Mouse (Mus musculus): ENCODE results near the gene Pfn3. TPM values are rescaled to one million over a fixed set of nuclear protein-coding genes. Genes with fewer than 3 reads are reported as not detected.

Gene Pfn3
- polyA plus RNA-seq (2014; fragmentation: Nextera tagmentation; extraction: Ambion mirVana): not detected in 2 replicates

- H3K27ac ChIP-seq (ENCODE audit: low read depth, low read length): no peak within 1 kb of the TSS
- no peaks in the 10 kb centered on the region for H3K4me1 ChIP-seq (ENCODE audit: control insufficient read depth, insufficient read depth, low read length)
- DNase-seq (ENCODE audit: low spot score) (peak; percentile 76), ATAC-seq (ENCODE audit: insufficient read depth, low FRiP score, low TSS enrichment) (peak; percentile 50; the same call in 1 of the 2 replicates)
- H3K36me3 ChIP-seq (ENCODE audit: control insufficient read depth, insufficient read depth, low read length): no peaks in the 10 kb centered on the region
- H3K9me3 ChIP-seq (ENCODE audit: control insufficient read depth, low read length): no peaks in the 10 kb centered on the region
- peaks cover 20% of the 10 kb centered on the region for H3K27me3 ChIP-seq (ENCODE audit: control insufficient read depth, insufficient read depth, low read length)
- H3K4me3 ChIP-seq (ENCODE audit: low read depth, low read length): peak within 1 kb of the TSS; percentile 34
- H3K9ac ChIP-seq (ENCODE audit: low read length): peak within 1 kb of the TSS; percentile 48
- peak within 1 kb of the TSS; percentile 61 for H3K4me2 ChIP-seq (ENCODE audit: low read depth)
- 9% methylated on average over 41 of the region's 41 CpGs for WGBS
Measured at GRCm38 (mm10) chr13:55414743-55415380, at the start of gene Pfn3. Gene Pfn3, minus strand, starts transcription at chr13:55415232.

- Histone ChIP-seq H3K9ac (ENCODE audit: low read length) (peak within 1 kb of the TSS; percentile 69), H3K27me3 (ENCODE audit: control insufficient read depth, insufficient read depth, low read length) (no peaks in the 10 kb centered on the region), H3K4me2 (ENCODE audit: low read depth) (peak within 1 kb of the TSS; percentile 66), H3K9me3 (ENCODE audit: control insufficient read depth, low read length) (no peaks in the 10 kb centered on the region), H3K4me3 (ENCODE audit: low read depth, low read length) (peak within 1 kb of the TSS; percentile 50), H3K4me1 (ENCODE audit: control insufficient read depth, insufficient read depth, low read length) (peaks cover 24% of the 10 kb centered on the region), H3K36me3 (ENCODE audit: control insufficient read depth, insufficient read depth, low read length) (peaks cover 6% of the 10 kb centered on the region), H3K27ac (ENCODE audit: low read depth, low read length) (peak within 1 kb of the TSS; percentile 84)
- DNase-seq (ENCODE audit: low spot score): peak; percentile 88
- under 1% methylated on average over 65 of the region's 84 CpGs for WGBS
- ATAC-seq (ENCODE audit: insufficient read depth, low FRiP score, low TSS enrichment): peak; percentile 83
Measured at GRCm38 (mm10) chr13:55464027-55464884, 49.2 kb upstream of the Pfn3 start, which contains the start of gene Prr7. Gene Prr7, plus strand, starts transcription at chr13:55464267.

DNA sequence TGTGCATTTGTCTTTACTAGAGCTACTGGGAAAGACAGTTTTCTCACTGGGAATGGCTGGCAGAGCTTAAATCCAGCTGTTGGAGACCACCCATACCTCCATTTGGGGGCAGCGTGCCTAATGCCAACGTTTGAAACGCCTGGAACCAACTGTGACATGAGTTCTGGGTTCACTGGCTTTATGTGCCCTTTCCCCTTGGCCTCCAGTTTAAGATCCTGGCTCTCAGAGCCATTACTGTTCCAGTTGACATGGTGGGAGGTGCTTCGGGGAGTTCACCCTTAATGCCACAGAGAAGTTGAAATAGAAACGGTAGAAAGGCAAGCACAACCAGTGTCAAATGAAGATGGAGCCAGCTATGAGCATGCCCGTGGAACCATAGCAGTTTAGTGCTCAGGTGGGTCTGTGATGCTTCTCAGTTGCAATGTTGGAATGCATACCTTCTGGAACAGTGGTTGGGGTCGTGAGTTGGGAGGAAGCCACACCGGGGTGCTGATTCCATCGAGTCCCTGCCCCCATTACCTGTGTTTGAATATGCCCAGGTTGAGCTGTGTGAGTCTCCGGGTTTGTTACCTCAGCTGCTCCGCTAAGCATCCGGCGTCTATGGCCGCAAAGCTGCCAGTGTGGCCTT, 48.5 kb upstream of the Pfn3 start:
- DNase-seq (ENCODE audit: low spot score) (no peak), ATAC-seq (ENCODE audit: insufficient read depth, low FRiP score, low TSS enrichment) (no peak)
- Histone ChIP-seq H3K27me3 (ENCODE audit: control insufficient read depth, insufficient read depth, low read length) (no peaks in the 10 kb centered on the region), H3K9me3 (ENCODE audit: control insufficient read depth, low read length) (no peaks in the 10 kb centered on the region), H3K27ac (ENCODE audit: low read depth, low read length) (peak overlapping the region; percentile 84; the same call in 1 of the 2 replicates), H3K36me3 (ENCODE audit: control insufficient read depth, insufficient read depth, low read length) (peaks cover 12% of the 10 kb centered on the region), H3K4me1 (ENCODE audit: control insufficient read depth, insufficient read depth, low read length) (peaks cover 21% of the 10 kb centered on the region), H3K4me3 (ENCODE audit: low read depth, low read length) (peak overlapping the region; percentile 50), H3K9ac (ENCODE audit: low read length) (peak overlapping the region; percentile 69), H3K4me2 (ENCODE audit: low read depth) (peak overlapping the region; percentile 66)
- 10% methylated on average over 14 of the region's 14 CpGs for WGBS

DNA sequence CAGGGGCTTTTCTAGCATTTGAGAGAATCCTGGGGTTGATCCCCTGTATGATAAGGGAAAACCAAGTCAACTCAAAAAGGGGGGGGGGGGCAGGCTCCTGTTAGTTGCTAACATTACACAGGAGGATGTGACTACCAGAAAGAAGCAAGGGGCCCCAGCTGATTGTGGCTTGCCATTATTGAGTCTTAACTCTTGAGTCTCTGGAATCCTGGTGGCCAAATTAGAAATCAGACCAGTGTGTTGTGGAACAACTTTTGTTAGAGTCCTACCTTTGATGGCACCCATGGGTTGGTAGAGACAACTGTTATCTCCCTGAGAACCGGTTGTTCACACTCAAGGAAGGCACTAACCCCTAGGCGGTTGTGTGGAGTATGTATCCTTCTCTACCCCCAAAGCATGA, 47.9 kb upstream of the Pfn3 start:
- Histone ChIP-seq H3K9ac (ENCODE audit: low read length) (no peak overlapping the region), H3K27me3 (ENCODE audit: control insufficient read depth, insufficient read depth, low read length) (no peaks in the 10 kb centered on the region), H3K4me2 (ENCODE audit: low read depth) (peak overlapping the region; percentile 66; the same call in 1 of the 2 replicates), H3K4me1 (ENCODE audit: control insufficient read depth, insufficient read depth, low read length) (peaks cover 21% of the 10 kb centered on the region), H3K9me3 (ENCODE audit: control insufficient read depth, low read length) (no peaks in the 10 kb centered on the region), H3K36me3 (ENCODE audit: control insufficient read depth, insufficient read depth, low read length) (peaks cover 15% of the 10 kb centered on the region), H3K27ac (ENCODE audit: low read depth, low read length) (no peak overlapping the region), H3K4me3 (ENCODE audit: low read depth, low read length) (peak overlapping the region; percentile 2; the same call in 1 of the 2 replicates)
- no peak for ATAC-seq (ENCODE audit: insufficient read depth, low FRiP score, low TSS enrichment)
- DNase-seq (ENCODE audit: low spot score): no peak
- WGBS: 49% methylated on average over 2 of the region's 2 CpGs

DNA sequence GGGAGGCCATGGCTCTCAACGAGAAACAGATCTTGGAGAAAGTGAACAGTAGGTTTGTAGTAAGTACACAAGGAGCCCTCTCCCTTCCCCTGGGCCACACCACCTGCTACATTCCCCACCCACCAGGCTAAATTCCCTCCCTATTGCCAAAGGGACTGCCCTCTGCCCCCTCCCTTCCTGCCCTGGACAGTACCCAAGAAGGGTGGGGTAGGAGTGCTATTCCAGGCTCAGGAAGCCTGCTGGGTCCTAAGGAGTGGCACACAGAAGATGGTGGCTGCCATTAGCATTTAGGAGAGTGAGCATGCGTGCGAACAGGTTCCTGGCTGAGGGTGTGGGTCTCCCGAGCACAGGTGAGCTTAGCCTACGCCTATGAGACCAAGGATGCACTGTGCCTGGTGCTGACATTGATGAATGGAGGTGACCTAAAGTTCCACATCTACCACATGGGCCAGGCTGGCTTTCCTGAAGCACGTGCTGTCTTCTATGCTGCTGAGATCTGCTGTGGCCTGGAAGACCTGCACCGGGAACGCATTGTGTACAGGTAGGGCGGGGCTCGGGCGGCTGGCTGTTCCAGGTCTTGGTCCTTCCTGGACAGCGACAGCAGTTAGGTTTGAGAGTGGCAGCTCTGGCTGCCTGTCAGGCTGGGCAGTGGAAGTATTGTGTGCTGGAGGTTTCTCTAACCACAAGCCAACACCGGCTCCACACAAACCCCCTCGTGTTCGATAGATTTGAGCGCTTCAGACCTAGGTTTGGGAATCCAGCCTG, 36.9 kb upstream of the Pfn3 start:
- Histone ChIP-seq H3K4me2 (ENCODE audit: low read depth) (no peak overlapping the region), H3K27me3 (ENCODE audit: control insufficient read depth, insufficient read depth, low read length) (no peaks in the 10 kb centered on the region), H3K27ac (ENCODE audit: low read depth, low read length) (no peak overlapping the region), H3K9ac (ENCODE audit: low read length) (no peak overlapping the region), H3K36me3 (ENCODE audit: control insufficient read depth, insufficient read depth, low read length) (peaks cover 25% of the 10 kb centered on the region), H3K4me1 (ENCODE audit: control insufficient read depth, insufficient read depth, low read length) (peaks cover 4% of the 10 kb centered on the region), H3K4me3 (ENCODE audit: low read depth, low read length) (no peak overlapping the region), H3K9me3 (ENCODE audit: control insufficient read depth, low read length) (no peaks in the 10 kb centered on the region)
- ATAC-seq (ENCODE audit: insufficient read depth, low FRiP score, low TSS enrichment): no peak
- DNase-seq (ENCODE audit: low spot score): no peak
- 96% methylated on average over 16 of the region's 16 CpGs for WGBS

GRCm38 (mm10) chr13:55451296-55451695, 36.3 kb upstream of the Pfn3 start:
- Histone ChIP-seq H3K27ac (ENCODE audit: low read depth, low read length) (no peak overlapping the region), H3K27me3 (ENCODE audit: control insufficient read depth, insufficient read depth, low read length) (no peaks in the 10 kb centered on the region), H3K9me3 (ENCODE audit: control insufficient read depth, low read length) (no peaks in the 10 kb centered on the region), H3K36me3 (ENCODE audit: control insufficient read depth, insufficient read depth, low read length) (peaks cover 25% of the 10 kb centered on the region), H3K9ac (ENCODE audit: low read length) (no peak overlapping the region), H3K4me1 (ENCODE audit: control insufficient read depth, insufficient read depth, low read length) (peaks cover 8% of the 10 kb centered on the region), H3K4me2 (ENCODE audit: low read depth) (no peak overlapping the region), H3K4me3 (ENCODE audit: low read depth, low read length) (no peak overlapping the region)
- DNase-seq (ENCODE audit: low spot score): no peak
- 93% methylated on average over 10 of the region's 10 CpGs for WGBS
- ATAC-seq (ENCODE audit: insufficient read depth, low FRiP score, low TSS enrichment): no peak

DNA sequence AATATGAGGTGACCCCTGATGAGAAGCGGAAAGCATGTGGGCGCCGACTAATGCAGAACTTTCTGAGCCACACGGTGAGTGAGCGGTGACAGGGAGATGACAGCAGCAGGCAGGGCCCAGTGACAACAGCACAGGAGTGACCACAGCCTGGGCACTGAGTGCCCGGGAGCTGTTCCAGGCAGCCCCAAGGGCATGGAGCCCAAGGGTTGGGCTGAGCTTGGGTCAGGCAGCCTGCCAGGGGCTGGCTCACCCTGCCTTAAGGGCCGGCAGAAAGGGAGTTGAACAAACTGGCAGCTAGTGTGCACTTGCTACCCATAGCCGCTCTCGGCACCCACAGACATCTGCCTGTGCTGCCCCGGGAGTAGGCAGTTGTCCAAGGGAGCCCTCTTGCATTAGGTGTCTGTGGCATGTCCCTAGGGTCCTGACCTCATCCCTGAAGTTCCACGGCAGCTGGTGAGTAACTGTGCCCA, 35.5 kb upstream of the Pfn3 start:
- Histone ChIP-seq H3K27ac (ENCODE audit: low read depth, low read length) (no peak overlapping the region), H3K36me3 (ENCODE audit: control insufficient read depth, insufficient read depth, low read length) (peaks cover 25% of the 10 kb centered on the region)
- no peak for DNase-seq (ENCODE audit: low spot score)

More for the DNA sequence above, 35.5 kb upstream of the Pfn3 start:
- H3K4me3 ChIP-seq (ENCODE audit: low read depth, low read length): no peak overlapping the region
- H3K27me3 ChIP-seq (ENCODE audit: control insufficient read depth, insufficient read depth, low read length): no peaks in the 10 kb centered on the region
- no peaks in the 10 kb centered on the region for H3K9me3 ChIP-seq (ENCODE audit: control insufficient read depth, low read length)
- WGBS: 96% methylated on average over 11 of the region's 11 CpGs
- ATAC-seq (ENCODE audit: insufficient read depth, low FRiP score, low TSS enrichment): no peak
- H3K9ac ChIP-seq (ENCODE audit: low read length): no peak overlapping the region
- peaks cover 14% of the 10 kb centered on the region for H3K4me1 ChIP-seq (ENCODE audit: control insufficient read depth, insufficient read depth, low read length)
- H3K4me2 ChIP-seq (ENCODE audit: low read depth): no peak overlapping the region

Data from neural tube, embryonic 11.5 days (tissue).